Mouse (Mus musculus) intestine, postnatal 0 days (tissue): ENCODE measurements around the gene Mbtd1. TPM values are rescaled to one million over a fixed set of nuclear protein-coding genes. Genes with fewer than 3 reads are reported as not detected.

Experiments
- ATAC-seq: fragments of 200-750 bp; cut with Nextera tagmentation; 2 replicates; pipeline ENCODE4 v1.8.0; 2017; ENCODE audit warnings: mild to moderate bottlenecking, moderate TSS enrichment, moderate library complexity
- H3K27ac ChIP-seq: fragments of 300-500 bp; sonication (generic); 2 replicates; pipeline ENCODE4 v1.5.1; 2014; ENCODE audit warnings: mild to moderate bottlenecking, low read depth, low read length, moderate library complexity
- H3K27me3 ChIP-seq: fragments of 300-500 bp; sonication (generic); replicated peaks from 2 replicates; pipeline ENCODE4 v1.6.1; 2014; ENCODE audit warnings: low read length, mixed read lengths; ENCODE audit not compliant: control insufficient read depth, insufficient read depth
- H3K36me3 ChIP-seq: fragments of 300-500 bp; sonication (generic); 2 replicates; pipeline ENCODE4 v1.6.1; 2014; ENCODE audit warnings: mild to moderate bottlenecking, moderate library complexity; ENCODE audit not compliant: control insufficient read depth, insufficient read depth
- H3K4me1 ChIP-seq: fragments of 300-500 bp; sonication (generic); replicated peaks from 2 replicates; pipeline ENCODE4 v1.6.1; 2014; ENCODE audit warnings: antibody characterized with exemption, low read length, mixed read lengths; ENCODE audit not compliant: control insufficient read depth, insufficient read depth
- H3K4me2 ChIP-seq: fragments of 300-500 bp; sonication (generic); replicated peaks from 2 replicates; pipeline ENCODE4 v1.6.1; 2014; ENCODE audit warnings: low read depth, mild to moderate bottlenecking, moderate library complexity
- H3K4me3 ChIP-seq: fragments of 300-500 bp; sonication (generic); 2 replicates; pipeline ENCODE4 v1.5.1; 2014; ENCODE audit warnings: low read depth, low read length
- H3K9ac ChIP-seq: fragments of 300-500 bp; sonication (generic); 2 replicates; pipeline ENCODE4 v1.6.1; 2014; ENCODE audit warnings: mild to moderate bottlenecking, low read depth, low read length
- H3K9me3 ChIP-seq: fragments of 300-500 bp; sonication (generic); 2 replicates; pipeline ENCODE4 v1.6.1; 2016; ENCODE audit warnings: mixed run types; ENCODE audit not compliant: control insufficient read depth
- CTCF ChIP-seq: sonication (generic); IDR thresholded peaks from 2 replicates; pipeline ENCODE4 v1.5.1; 2016; ENCODE audit warnings: low read depth, mild to moderate bottlenecking, control low read depth, antibody characterized with exemption, moderate library complexity
- WGBS: fragments of 180-500 bp; shearing (Covaris S2); extraction: QIAGEN DNeasy Blood & Tissue Kit; methylation state at CpG from one replicate; pipeline ENCODE4 v1.1.7; 2014; 5-methylcytosine and 5-hydroxymethylcytosine counted together
- polyA plus RNA-seq: library from polyadenylated mRNA; unstranded; fragments of >200 nt; fragmentation: Nextera tagmentation; extraction: Ambion mirVana; gene quantifications from 2 replicates; pipeline ENCODE4 v1.2.1, GENCODE M21; 2015

Gene Mbtd1
- polyA plus RNA-seq, 1 experiment from 2014 or later = 9.4 TPM

DNA sequence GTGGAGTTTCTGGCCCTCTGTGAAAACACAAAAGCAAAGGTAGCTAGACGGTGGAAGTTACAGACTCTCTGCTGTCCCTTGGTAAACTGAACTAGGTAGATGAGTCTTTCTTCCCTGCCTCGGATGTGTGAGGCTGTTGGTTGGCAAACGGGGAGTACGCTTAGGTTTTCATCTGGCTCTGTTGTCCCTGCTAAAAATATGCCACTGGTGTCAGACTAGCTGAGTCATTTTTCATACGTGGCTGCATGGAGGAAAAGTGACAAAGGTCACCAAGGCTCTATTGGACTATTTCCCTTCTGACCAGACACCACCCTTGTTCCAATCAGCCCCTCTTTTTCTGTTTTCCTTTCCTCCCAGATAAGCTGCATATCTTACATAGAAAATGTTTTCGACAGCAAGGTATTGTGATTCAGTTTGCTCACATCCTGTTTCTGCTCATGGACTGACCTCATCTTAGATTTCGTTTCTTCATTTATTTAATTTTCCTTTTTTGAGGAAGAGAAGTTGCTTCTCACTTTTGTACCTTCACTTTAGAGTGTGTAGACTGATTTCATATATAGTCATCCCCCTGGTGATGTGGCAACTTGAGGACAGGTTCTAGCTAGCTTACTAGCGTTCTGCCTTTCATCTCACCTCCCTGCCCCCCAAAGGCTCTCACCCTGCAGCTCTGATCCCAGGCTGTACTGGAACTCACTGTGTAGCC is 102.1 kb downstream of the Mbtd1 start:
- Histone ChIP-seq H3K4me2 (no peak overlapping the region), H3K9ac (no peak overlapping the region)

DNA sequence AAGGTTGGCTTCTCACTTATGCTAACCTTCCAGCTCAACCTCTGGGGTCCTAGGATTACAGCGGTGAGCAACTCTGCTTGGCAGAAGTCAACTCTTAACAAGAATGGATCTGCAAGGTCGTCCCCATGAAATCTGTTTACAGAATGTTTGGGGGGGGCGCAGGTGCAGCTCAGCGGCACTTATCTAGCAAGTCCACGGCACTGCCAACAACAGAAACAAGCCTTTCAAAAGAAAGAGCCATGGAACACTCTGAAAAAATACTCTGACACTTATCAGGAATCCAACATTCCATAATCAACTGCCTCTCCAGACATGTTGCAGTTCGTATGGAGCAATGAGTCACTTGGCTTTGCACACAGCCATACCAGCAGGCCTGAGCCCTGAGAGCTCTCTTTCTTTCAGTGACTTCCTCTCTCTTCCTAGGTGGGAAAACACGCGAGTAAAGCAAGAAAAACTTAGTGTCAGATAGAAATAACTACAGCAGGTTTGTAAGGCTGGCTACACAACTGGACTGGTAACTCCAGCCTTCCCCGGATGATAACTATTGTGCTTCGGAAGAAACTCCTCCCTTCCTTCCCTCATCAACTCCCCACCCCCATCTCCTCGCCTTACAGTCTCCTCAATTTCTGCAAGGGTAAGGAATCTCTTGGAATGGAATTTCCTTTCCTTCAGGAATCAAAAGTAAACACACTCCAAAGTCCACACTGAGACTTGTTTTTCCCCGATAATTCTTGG is 102.8 kb downstream of the Mbtd1 start:
- no peak for TF ChIP-seq CTCF
- Histone ChIP-seq H3K36me3 (no peaks in the 10 kb centered on the region), H3K27me3 (no peaks in the 10 kb centered on the region), H3K9me3 (no peaks in the 10 kb centered on the region), H3K27ac (peak overlapping the region; percentile 91), H3K4me2 (peak overlapping the region; percentile 10; the same call in 1 of the 2 replicates), H3K9ac (no peak overlapping the region), H3K4me1 (0 out of 2 replicates have a peak, but pooled peaks cover 3% of the 10 kb centered on the region), H3K4me3 (no peak overlapping the region)
- ATAC-seq = peak; percentile 42
- WGBS = 36% methylated on average over 12 of the region's 12 CpGs

More for the DNA sequence above, 102.1 kb downstream of the Mbtd1 start:
- H3K27me3 ChIP-seq = no peaks in the 10 kb centered on the region
- 0 out of 2 replicates have a peak, but pooled peaks cover 3% of the 10 kb centered on the region for H3K4me1 ChIP-seq
- no peak overlapping the region for H3K4me3 ChIP-seq
- no peaks in the 10 kb centered on the region for H3K36me3 ChIP-seq
- H3K27ac ChIP-seq = peak overlapping the region; percentile 91
- no peak for TF ChIP-seq CTCF
- 46% methylated on average over 8 of the region's 8 CpGs for WGBS
- no peaks in the 10 kb centered on the region for H3K9me3 ChIP-seq
- peak; percentile 68 for ATAC-seq

DNA sequence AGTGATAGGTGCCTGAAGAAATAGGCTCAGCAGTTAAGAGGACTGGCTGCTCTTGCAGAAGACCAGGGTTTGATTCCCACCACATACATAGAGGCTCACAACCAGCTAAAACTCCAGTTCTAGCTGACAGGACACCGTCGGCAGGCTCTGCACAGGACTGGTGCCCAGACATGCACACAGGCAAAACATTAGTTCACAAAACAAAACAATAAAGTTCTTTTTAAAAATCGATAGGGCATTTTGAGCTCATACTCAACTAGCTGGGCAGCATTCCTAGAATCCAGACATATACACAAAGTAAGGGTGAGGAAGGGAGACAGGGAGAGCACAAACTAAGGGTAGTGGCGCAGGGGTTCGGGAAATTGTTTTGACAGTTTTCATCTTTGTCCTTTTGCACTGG is 108.9 kb downstream of the Mbtd1 start:
- TF ChIP-seq CTCF = no peak
- H3K36me3 ChIP-seq = no peaks in the 10 kb centered on the region
- H3K9me3 ChIP-seq = no peaks in the 10 kb centered on the region
- H3K4me2 ChIP-seq = peak overlapping the region; percentile 80
- no peak for ATAC-seq
- WGBS = 47% methylated on average over 5 of the region's 5 CpGs
- H3K9ac ChIP-seq = peak overlapping the region; percentile 97; the same call in 1 of the 2 replicates
- no peaks in the 10 kb centered on the region for H3K27me3 ChIP-seq
- peak overlapping the region; percentile 97 for H3K27ac ChIP-seq
- peak overlapping the region; percentile 98; the same call in 1 of the 2 replicates for H3K4me3 ChIP-seq
- 0 out of 2 replicates have a peak, but pooled peaks cover 7% of the 10 kb centered on the region for H3K4me1 ChIP-seq

DNA sequence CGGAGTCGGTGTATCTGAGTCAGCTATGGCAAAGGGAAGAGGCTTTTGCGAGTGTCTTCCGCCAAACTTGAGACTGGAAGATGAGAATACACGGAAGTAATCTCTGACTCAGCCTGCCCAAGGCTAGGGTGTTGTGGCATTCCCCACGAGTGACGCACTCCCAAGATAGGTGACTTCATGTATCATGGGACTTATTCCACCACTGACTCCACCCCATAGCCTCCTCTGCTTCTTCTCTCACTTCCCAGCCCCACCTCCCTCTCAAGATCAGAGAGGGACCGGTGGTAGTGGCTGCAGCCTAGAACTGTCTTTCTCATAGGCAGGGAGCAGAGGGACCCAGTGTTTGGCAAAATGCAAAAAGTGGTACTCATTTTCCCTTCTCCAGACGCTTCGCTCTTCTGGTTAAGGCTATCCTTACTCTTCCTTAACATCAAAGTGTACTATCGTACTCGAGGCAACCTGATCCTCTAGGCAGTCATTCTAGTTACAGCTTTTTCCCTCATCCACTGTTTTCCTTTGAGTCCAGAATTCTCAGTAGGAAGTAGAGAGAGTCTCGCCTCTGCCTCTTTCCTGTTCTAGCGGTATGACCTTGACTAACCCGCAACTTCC is 109.6 kb downstream of the Mbtd1 start:
- H3K4me3 ChIP-seq = peak overlapping the region; percentile 98
- ATAC-seq = peak; percentile 81
- H3K36me3 ChIP-seq = no peaks in the 10 kb centered on the region
- H3K4me1 ChIP-seq = 0 out of 2 replicates have a peak, but pooled peaks cover 7% of the 10 kb centered on the region
- H3K27ac ChIP-seq = peak overlapping the region; percentile 97
- H3K27me3 ChIP-seq = no peaks in the 10 kb centered on the region
- peak overlapping the region; percentile 97 for H3K9ac ChIP-seq
- no peak for TF ChIP-seq CTCF
- 2% methylated on average over 15 of the region's 15 CpGs for WGBS
- H3K4me2 ChIP-seq = peak overlapping the region; percentile 80
- no peaks in the 10 kb centered on the region for H3K9me3 ChIP-seq

DNA sequence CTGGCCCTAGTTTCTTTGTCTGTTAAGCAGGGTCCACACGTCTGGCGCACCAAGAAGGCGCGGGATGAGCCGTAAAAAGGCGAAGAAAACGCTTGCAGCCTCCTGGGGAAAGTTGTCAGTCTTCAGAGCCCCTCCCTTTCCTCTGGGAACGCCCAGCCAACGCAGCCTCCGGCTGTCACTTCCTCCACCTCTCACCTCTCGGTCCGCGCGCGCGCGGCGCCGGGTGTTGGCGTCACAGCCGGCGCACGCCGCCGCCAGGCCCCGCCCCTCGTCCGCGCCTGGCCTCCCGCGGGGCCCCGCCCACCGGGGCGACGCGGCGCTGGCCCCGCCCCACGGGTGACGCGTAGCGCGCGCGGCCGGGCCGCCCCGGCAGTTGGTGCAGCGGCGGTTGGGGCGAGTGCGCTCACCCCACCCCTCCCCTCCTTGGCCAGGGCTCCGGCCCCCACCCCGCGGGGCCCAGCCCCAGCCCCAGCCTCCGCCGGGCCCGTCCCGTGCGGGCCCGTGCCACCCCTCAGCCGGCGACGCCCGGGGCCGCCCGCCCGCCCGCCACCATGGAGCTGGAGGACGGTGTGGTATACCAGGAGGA is 110.2 kb downstream of the Mbtd1 start, which contains the start of gene Spag9:
Gene Spag9, plus strand, starts transcription at position 372 of the 586 bp plus-strand sequence.
- ATAC-seq = peak; percentile 90
- H3K27me3 ChIP-seq = no peaks in the 10 kb centered on the region
- no peaks in the 10 kb centered on the region for H3K36me3 ChIP-seq
- TF ChIP-seq CTCF = no peak
- H3K4me1 ChIP-seq = 0 out of 2 replicates have a peak, but pooled peaks cover 7% of the 10 kb centered on the region
- H3K27ac ChIP-seq = peak within 1 kb of the TSS; percentile 97
- H3K9me3 ChIP-seq = no peaks in the 10 kb centered on the region
- peak within 1 kb of the TSS; percentile 97 for H3K9ac ChIP-seq
- H3K4me3 ChIP-seq = peak within 1 kb of the TSS; percentile 98
- peak within 1 kb of the TSS; percentile 80 for H3K4me2 ChIP-seq
- under 1% methylated on average over 45 of the region's 70 CpGs for WGBS

Other genes with a start within 250 kb of the Mbtd1 start
- gene Utp18, start 86 bp upstream of the Mbtd1 start, polyA plus RNA-seq = 16.6 and 17.0 TPM in 2 replicates
- gene Nme2, start 70.4 kb downstream of the Mbtd1 start, polyA plus RNA-seq = 370 and 400 TPM in 2 replicates
- gene Gm20390, start 82.4 kb downstream of the Mbtd1 start, polyA plus RNA-seq = 228 and 239 TPM in 2 replicates
- 132 and 146 TPM in 2 replicates for gene Nme1, start 82.7 kb downstream of the Mbtd1 start, polyA plus RNA-seq
- 64.1 and 72.3 TPM in 2 replicates for gene Spag9, start 110.2 kb downstream of the Mbtd1 start, polyA plus RNA-seq